Mouse (Mus musculus): ENCODE measurements around the gene Tmem184c. TPM values are rescaled to one million over a fixed set of nuclear protein-coding genes. Genes with fewer than 3 reads are reported as not detected.

Gene Tmem184c
- total RNA-seq (2021): 10 to 100 TPM; 57.1 to 62.7 TPM

- intact Hi-C loops (cut with DNase I): no loop called here
- DNase-seq: peak; percentile 97
Measured at GRCm38 (mm10) chr8:77610374-77610969, at the start of gene Tmem184c. TSS of gene Tmem184c (minus strand) at chr8:77610698.

GRCm38 (mm10) chr8:77659534-77660080, 49.1 kb upstream of the Tmem184c start:
- intact Hi-C loops (cut with DNase I): no loop called here
- DNase-seq: no peak

DNA sequence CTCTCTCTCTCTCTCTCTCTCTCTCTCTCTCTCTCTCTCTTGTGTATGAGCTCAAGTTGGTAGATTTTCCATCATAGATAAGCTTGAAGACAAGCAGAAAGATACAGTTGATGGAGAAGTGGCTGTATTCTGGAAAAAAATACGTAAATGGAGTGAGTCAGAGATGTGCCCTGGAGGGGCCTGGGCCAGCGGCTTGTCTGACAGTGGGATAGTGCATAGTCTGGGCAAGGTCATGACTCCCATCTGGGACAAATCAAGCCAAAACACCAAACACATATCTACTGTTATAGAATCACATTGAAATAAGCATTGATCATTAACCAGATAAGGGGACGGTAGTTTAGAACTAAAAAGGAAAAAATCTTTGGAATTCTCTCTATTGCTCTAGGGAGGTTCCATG, 47.9 kb upstream of the Tmem184c start:
- intact Hi-C loops (cut with DNase I): no loop called here
- no peak for DNase-seq

DNA sequence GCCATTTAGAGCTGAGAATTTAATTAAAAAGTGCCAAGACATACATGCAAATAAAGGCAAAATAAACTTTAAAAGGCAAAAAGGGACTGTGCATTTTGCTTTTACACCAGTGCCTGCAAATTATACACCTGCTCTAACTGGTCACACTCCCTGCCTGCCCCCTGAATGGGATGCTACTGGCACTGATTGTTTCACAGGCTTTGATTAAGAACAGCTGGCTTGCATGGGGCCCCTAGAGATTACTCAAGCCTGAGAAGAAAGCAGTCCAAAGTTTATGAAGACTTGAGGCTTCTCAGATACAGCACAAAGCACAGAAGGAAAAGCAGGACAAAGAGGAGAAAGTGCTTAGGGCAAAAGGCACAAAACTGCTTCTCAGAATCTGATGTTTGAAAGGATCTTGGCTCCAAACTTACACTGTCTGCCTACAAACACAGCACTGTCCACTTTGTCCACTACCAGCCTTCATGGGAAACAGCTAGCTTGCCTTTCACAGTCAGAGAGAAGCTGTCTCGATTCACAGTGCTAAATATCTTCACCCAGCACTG, 40.2 kb upstream of the Tmem184c start:
- DNase-seq: no peak
- intact Hi-C loops (cut with DNase I): no loop called here

- no peak for DNase-seq
Measured at GRCm38 (mm10) chr8:77640093-77640839, 29.8 kb upstream of the Tmem184c start.

DNA sequence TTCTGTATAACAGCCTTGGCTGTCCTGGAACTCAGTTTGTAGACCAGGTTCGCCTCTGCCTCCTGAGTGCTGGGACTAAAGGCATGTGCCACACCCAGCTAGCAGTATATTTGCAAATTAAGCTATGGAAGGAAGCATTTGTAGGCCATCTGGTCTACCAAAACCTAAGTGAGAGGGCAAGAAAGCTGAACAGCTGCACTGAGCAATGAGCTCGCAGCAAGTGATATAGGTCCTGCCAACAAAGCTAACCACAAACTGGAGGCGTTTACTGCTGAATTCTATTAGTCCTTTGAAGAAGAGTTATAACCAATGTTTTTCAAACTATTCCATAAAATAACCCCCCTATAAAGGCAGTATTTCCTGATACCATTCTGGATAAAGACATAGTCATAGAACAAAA, 27.1 kb upstream of the Tmem184c start:
- no peak for DNase-seq
- intact Hi-C loops (cut with DNase I): loop anchor here (10.0 kb wide), 1 partner anchor 597 kb away; no protein-coding TSS in a partner anchor

More at GRCm38 (mm10) chr8:77640093-77640839, 29.8 kb upstream of the Tmem184c start:
- intact Hi-C loops (cut with DNase I): no loop called here

DNA sequence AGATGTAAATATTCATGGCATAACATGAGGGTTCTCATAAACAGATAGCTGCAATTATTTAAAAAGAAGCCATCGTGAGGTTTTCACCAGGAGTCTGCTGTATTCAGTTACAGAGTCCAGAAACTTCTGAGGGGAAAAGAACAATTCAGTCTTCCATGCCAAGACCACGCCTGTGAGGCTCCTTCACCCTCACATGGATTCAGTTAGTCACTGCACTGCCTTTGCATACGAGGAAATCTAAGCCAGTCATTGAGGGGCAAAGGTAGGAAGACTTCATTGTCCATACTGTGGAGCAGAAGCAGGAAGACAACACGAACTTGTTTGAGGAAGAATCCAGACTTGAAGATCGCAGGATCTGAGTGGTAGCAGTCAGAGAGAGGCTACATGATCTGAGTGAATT, 23.5 kb upstream of the Tmem184c start:
- intact Hi-C loops (cut with DNase I): loop anchor here (5.0 to 10.0 kb wide), 2 partner anchors 88 to 601 kb away; partner anchors contain the start of gene Ednra
- DNase-seq: no peak

GRCm38 (mm10) chr8:77633211-77633610, 22.7 kb upstream of the Tmem184c start:
- intact Hi-C loops (cut with DNase I): loop anchor here (5.0 to 10.0 kb wide), 2 partner anchors 89 to 602 kb away; partner anchors contain the start of gene Ednra
- DNase-seq: no peak

DNA sequence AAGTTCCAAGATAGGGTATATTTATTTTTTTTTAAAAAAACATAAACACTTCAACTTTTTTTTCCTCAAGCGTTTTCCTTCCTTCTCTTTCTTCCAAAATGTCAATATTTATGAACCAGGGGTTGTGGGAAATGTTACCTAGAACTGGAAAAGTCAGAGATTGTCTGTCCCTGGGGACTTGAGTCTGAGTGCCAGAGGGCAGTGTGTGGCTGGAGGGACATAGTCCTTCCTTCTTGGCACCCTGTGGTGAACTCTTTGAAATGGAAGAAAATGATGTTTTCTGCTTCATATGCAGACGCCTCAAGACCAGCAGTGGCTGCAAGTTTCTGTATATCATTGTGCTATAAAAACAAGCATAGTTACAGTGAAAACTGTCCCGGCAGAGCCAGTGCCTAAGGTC, 20.2 kb upstream of the Tmem184c start:
- intact Hi-C loops (cut with DNase I): loop anchor here (2.0 to 10.0 kb wide), 3 partner anchors 92 to 604 kb away; partner anchors contain the start of gene Ednra
- DNase-seq: no peak

GRCm38 (mm10) chr8:77629858-77630537, 19.5 kb upstream of the Tmem184c start:
- DNase-seq: peak; percentile 82
- intact Hi-C loops (cut with DNase I): loop anchor here (2.0 to 10.0 kb wide), 3 partner anchors 92 to 605 kb away; partner anchors contain the start of gene Ednra

GRCm38 (mm10) chr8:77623677-77624209, 13.2 kb upstream of the Tmem184c start:
- intact Hi-C loops (cut with DNase I): no loop called here
- no peak for DNase-seq

DNA sequence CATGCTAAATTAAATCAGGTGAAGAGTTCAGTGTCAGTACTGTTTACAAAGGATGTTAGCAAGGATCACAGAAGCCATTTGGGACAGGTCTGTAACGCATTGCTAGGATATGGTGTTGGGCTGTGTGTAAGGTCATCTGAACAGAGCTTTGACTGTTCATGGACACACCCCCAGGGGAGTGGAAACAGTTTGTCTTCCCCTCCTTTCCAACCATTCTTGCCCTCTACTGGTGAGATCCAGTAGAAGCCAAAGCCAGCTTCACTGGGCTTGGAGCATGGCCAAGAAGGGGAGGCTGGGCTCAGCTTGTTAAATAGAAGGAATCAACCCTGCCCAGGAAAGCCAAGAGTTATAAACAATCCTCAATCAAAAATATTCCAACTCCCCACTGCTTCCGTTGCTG, 7.4 kb upstream of the Tmem184c start:
- peak; percentile 64 for DNase-seq
- intact Hi-C loops (cut with DNase I): no loop called here

DNA sequence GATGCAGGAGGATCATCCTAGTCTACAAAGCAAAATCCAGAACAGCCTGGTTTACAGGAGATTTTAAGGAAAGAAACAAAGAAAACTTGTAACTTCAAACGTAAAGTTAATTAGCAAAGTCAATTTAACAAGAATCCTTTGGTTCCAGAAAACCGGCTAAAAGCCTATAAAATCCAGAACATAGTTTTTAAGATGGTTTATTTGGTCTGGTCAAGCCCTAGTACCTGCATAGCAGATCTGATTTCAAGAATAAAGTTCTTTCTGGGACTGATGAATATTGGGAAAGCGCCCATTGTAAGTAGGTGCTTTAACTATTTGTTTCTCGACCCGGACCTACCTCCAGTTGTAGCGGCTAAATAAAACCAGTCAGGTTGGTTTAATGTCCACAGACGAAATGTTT, 877 bp downstream of the Tmem184c start:
- DNase-seq: no peak
- intact Hi-C loops (cut with DNase I): no loop called here

DNA sequence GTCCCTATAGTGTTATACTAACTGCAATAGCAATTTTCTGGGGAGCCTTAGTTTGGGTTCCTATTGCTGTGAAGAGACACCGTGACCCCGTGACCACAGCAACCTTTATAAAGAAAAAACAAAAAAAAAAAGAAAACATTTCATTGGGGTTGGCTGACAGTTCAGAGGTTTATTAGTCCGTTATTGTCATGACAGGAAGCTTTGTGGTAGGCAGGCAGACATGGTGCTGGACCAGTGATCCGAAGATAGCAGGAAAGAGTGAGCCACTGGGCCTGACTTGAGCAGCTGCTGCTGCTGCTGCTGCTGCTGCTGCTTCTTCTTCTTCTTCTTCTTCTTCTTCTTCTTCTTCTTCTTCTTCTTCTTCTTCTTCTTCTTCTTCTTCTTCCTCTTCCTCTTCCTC, 26.3 kb downstream of the Tmem184c start:
- DNase-seq: no peak
- intact Hi-C loops (cut with DNase I): no loop called here

DNA sequence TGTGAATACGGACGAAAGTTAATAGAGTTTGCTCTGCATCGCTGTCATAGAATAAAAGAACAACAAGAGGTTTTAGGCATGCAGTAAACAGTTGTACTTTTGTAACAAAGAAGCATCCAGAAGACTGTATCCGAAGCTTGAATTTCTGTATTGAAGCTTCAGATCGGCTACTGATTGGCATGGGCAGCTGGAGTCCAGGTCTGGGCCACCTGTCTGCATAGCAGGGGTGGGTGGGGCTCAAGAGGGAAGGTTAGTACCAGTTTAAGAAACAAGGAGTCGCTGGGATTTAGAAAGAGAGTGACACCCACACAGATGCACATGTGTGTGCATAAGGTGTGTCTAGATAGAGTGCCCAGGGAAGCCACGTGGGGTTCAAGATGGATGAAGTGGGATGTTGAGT, 32.8 kb downstream of the Tmem184c start:
- intact Hi-C loops (cut with DNase I): no loop called here
- no peak for DNase-seq

- intact Hi-C loops (cut with DNase I): no loop called here
- DNase-seq: no peak
Measured at GRCm38 (mm10) chr8:77574229-77574628, 36.3 kb downstream of the Tmem184c start.

GRCm38 (mm10) chr8:77561441-77561840, 49.1 kb downstream of the Tmem184c start:
- DNase-seq: no peak
- intact Hi-C loops (cut with DNase I): no loop called here

- no peak for DNase-seq
- intact Hi-C loops (cut with DNase I): no loop called here
Measured at GRCm38 (mm10) chr8:77552491-77552890, 58.0 kb downstream of the Tmem184c start.

- DNase-seq: peak; percentile 11
- intact Hi-C loops (cut with DNase I): no loop called here
Measured at GRCm38 (mm10) chr8:77549881-77550580, 60.5 kb downstream of the Tmem184c start.

- intact Hi-C loops (cut with DNase I): no loop called here
- DNase-seq: peak; percentile 91
Measured at GRCm38 (mm10) chr8:77549121-77549706, 61.3 kb downstream of the Tmem184c start, which contains the start of gene Prmt9. TSS of gene Prmt9 (plus strand) at chr8:77549397.
